28 mouse cellular contexts compared by ENCODE assay signal in the genomic region with DNA sequence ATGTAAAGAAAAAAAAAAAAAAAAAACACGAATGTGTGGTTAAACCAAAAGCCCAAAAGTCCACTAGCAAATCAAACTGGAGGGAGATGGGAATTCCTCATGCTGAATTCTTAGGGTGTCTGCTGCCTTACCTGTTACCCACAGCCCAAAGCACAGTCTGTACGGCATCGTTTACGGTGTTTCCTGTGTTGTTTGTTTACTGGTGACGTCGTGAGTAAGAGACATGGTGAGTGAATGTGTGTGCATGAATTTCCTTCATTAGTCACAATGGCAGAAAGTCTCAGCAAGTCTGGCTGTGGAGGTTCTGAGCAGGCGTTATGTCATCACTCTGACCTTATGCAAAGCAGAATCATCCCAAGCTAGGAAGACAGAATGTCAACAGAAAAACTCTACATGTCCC. TPM values are rescaled to one million over a fixed set of nuclear protein-coding genes. Genes with fewer than 3 reads are reported as not detected.
DNase-seq lines count a peak whose midpoint lies in the region; ATAC-seq lines count a peak whose summit lies in the region.
"Had no signal": no experiment of that assay in that cellular context is flagged by ENCODE, and none has a peak within 500 bp of the region (broad histone marks: within the 10 kb centered on the region; RNA-seq: fewer than 3 reads in every experiment).

No protein-coding gene starts in this region.

- no peaks in the 10 kb centered on the region for H3K36me3 ChIP-seq in liver, embryonic 13.5 days
- H3K36me3 ChIP-seq in liver, embryonic 12.5 days = no peaks in the 10 kb centered on the region
- no peaks in the 10 kb centered on the region for H3K36me3 ChIP-seq in lung, embryonic 15.5 days
- H3K36me3 ChIP-seq: embryonic facial prominence, embryonic 10.5 days; embryonic facial prominence, embryonic 13.5 days; forebrain, embryonic 12.5 days; forebrain, embryonic 15.5 days; G1E had no signal

- 0 out of 2 replicates have a peak, but pooled peaks have one; percentile 23 for ATAC-seq in liver, embryonic 13.5 days (ENCODE audit: low read depth)
- ATAC-seq in liver, embryonic 12.5 days = no peak
- ATAC-seq in lung, embryonic 15.5 days (ENCODE audit: borderline replicate concordance, extremely low read depth, low FRiP score, low TSS enrichment) = no peak
- peak; percentile 57 for ATAC-seq in CD4-positive, CD25-positive, alpha-beta regulatory T cell, adult 4 months
- ATAC-seq in inflammation-experienced regulatory T-cells, adult 6 months = peak; percentile 51
- ATAC-seq in monocyte, adult 5-6 weeks (replicated peaks; ENCODE audit: insufficient number of reproducible peaks, low FRiP score, low TSS enrichment, poor library complexity, severe bottlenecking) = no peak
- ATAC-seq: forebrain, embryonic 15.5 days; hindbrain, postnatal 0 days; Patski had no signal

- no peak overlapping the region for H3K4me2 ChIP-seq in liver, embryonic 13.5 days
- H3K4me2 ChIP-seq in liver, embryonic 12.5 days = no peak overlapping the region
- no peak overlapping the region for H3K4me2 ChIP-seq in lung, embryonic 15.5 days
- H3K4me2 ChIP-seq: embryonic facial prominence, embryonic 13.5 days; forebrain, embryonic 12.5 days; forebrain, embryonic 15.5 days; hindbrain, embryonic 14.5 days had no signal

- no peaks in the 10 kb centered on the region for H3K27me3 ChIP-seq in liver, embryonic 13.5 days
- no peaks in the 10 kb centered on the region for H3K27me3 ChIP-seq in liver, embryonic 12.5 days (replicated peaks)
- H3K27me3 ChIP-seq in lung, embryonic 15.5 days = no peaks in the 10 kb centered on the region
- H3K27me3 ChIP-seq: CH12.LX; embryonic facial prominence, embryonic 13.5 days; forebrain, embryonic 15.5 days; Patski had no signal

- 0 out of 2 replicates have a peak, but pooled peaks cover 5% of the 10 kb centered on the region for H3K4me1 ChIP-seq in liver, embryonic 13.5 days (replicated peaks)
- peaks cover 12% of the 10 kb centered on the region; the same call in 1 of the 2 replicates for H3K4me1 ChIP-seq in liver, embryonic 12.5 days
- peaks cover 16% of the 10 kb centered on the region for H3K4me1 ChIP-seq in lung, embryonic 15.5 days
- H3K4me1 ChIP-seq: forebrain, embryonic 15.5 days had no signal

- no peak overlapping the region for H3K9ac ChIP-seq in liver, embryonic 13.5 days
- H3K9ac ChIP-seq in liver, embryonic 12.5 days = no peak overlapping the region
- H3K9ac ChIP-seq in lung, embryonic 15.5 days = no peak overlapping the region
- H3K9ac ChIP-seq: embryonic facial prominence, embryonic 13.5 days; forebrain, embryonic 12.5 days; forebrain, embryonic 15.5 days; hindbrain, embryonic 14.5 days had no signal

- DNase-seq in liver, embryonic 13.5 days = no peak
- no peak for DNase-seq in lung, postnatal 25 days (ENCODE audit: low spot score)
- no peak for DNase-seq in urinary bladder, postnatal 4 days (ENCODE audit: low spot score in 2 of 2)
- DNase-seq: adrenal gland, postnatal 14 days; cerebellum, adult 11 months; cerebellum, adult 2 months; cerebellum, postnatal 10 days; cerebellum, postnatal 36 days; embryo, embryonic 11 days; gastrocnemius, postnatal 25 days; heart, adult 18-20 months; heart, postnatal 10 days; heart, postnatal 4 days had no signal

- no peak overlapping the region for H3K4me3 ChIP-seq in liver, embryonic 13.5 days (replicated peaks)
- H3K4me3 ChIP-seq in liver, embryonic 12.5 days = no peak overlapping the region
- H3K4me3 ChIP-seq in lung, embryonic 15.5 days = no peak overlapping the region
- H3K4me3 ChIP-seq: embryonic facial prominence, embryonic 10.5 days; embryonic facial prominence, embryonic 13.5 days; erythroblast, embryonic 14.5 days; forebrain, embryonic 12.5 days; forebrain, embryonic 15.5 days had no signal

- no peaks in the 10 kb centered on the region for H3K9me3 ChIP-seq in liver, embryonic 13.5 days (replicated peaks)
- no peaks in the 10 kb centered on the region for H3K9me3 ChIP-seq in liver, embryonic 12.5 days (replicated peaks)
- H3K9me3 ChIP-seq in lung, embryonic 15.5 days = no peaks in the 10 kb centered on the region
- H3K9me3 ChIP-seq: embryonic facial prominence, embryonic 10.5 days; embryonic facial prominence, embryonic 13.5 days; forebrain, embryonic 12.5 days; forebrain, embryonic 15.5 days; G1E had no signal

- WGBS in liver, embryonic 13.5 days (ENCODE audit: insufficient replicate concordance) = 59% methylated on average over 7 of the region's 7 CpGs
- 62% methylated on average over 7 of the region's 7 CpGs for WGBS in liver, embryonic 12.5 days (ENCODE audit: insufficient replicate concordance)
- 71% methylated on average over 7 of the region's 7 CpGs for WGBS in lung, embryonic 15.5 days

- no peak overlapping the region for H3K27ac ChIP-seq in liver, embryonic 13.5 days
- no peak overlapping the region for H3K27ac ChIP-seq in liver, embryonic 12.5 days
- peak overlapping the region; percentile 42 for H3K27ac ChIP-seq in lung, embryonic 15.5 days
- H3K27ac ChIP-seq: embryonic facial prominence, embryonic 10.5 days; embryonic facial prominence, embryonic 13.5 days; forebrain, embryonic 12.5 days; forebrain, embryonic 15.5 days; hindbrain, embryonic 14.5 days; hindbrain, postnatal 0 days had no signal

RNA-seq across cellular contexts. Expression of gene Klf6, which starts 38.1 kb away (rescaled TPM):
- 20.8 and 23.0 TPM in 2 replicates for polyA plus RNA-seq in liver, embryonic 13.5 days (2015; fragmentation: Nextera tagmentation; extraction: Ambion mirVana)
- polyA plus RNA-seq in liver, embryonic 12.5 days (2016; fragmentation: Nextera tagmentation; extraction: Ambion mirVana) = 24.7 and 26.3 TPM in 2 replicates
- polyA plus RNA-seq in lung, embryonic 15.5 days (2015; fragmentation: Nextera tagmentation; extraction: Ambion mirVana) = 76.4 and 82.9 TPM in 2 replicates
- polyA plus RNA-seq in CD4-positive, CD25-positive, alpha-beta regulatory T cell, adult 4 months (2017; shearing (Covaris generic)) = 100 to 1,000 TPM; 158 to 263 TPM
- 100 to 1,000 TPM; 120 to 191 (median 184) TPM for polyA plus RNA-seq in inflammation-experienced regulatory T-cells, adult 6 months (2017; shearing (Covaris generic))
- total RNA-seq in monocyte, adult 5-6 weeks (2017) = 457 to 663 TPM (median 525 TPM) in 3 replicates

Comparison
In these comparisons a context has a peak if more than half of its experiments do, and no peak if none do; other contexts are left out.
1. ATAC-seq: peak in liver, embryonic 13.5 days (single experiment), CD4-positive, CD25-positive, alpha-beta regulatory T cell, adult 4 months (single experiment) and inflammation-experienced regulatory T-cells, adult 6 months (single experiment); none in liver, embryonic 12.5 days (single experiment), lung, embryonic 15.5 days (single experiment) and monocyte, adult 5-6 weeks (single experiment).